Mouse (Mus musculus) hindbrain, embryonic 11.5 days (tissue): Measurements from ENCODE around the gene Gsto2. TPM values are rescaled to one million over a fixed set of nuclear protein-coding genes. Genes with fewer than 3 reads are reported as not detected.

Experiments used
- ATAC-seq: fragments of 200-750 bp; cut with Nextera tagmentation; 2 replicates; pipeline ENCODE4 v1.8.0; 2017; ENCODE audit warnings: mild to moderate bottlenecking, moderate TSS enrichment, moderate library complexity; ENCODE audit not compliant: low FRiP score
- DNase-seq: peaks from one replicate; pipeline ENCODE4 v3.0.0-alpha.2; 2015; ENCODE audit warnings: low spot score
- H3K27ac ChIP-seq: fragments of 300-500 bp; sonication (generic); 2 replicates; pipeline ENCODE4 v1.5.1; 2014; ENCODE audit warnings: mild to moderate bottlenecking, low read depth, low read length
- H3K27me3 ChIP-seq: fragments of 300-500 bp; sonication (generic); 2 replicates; pipeline ENCODE4 v1.6.1; 2014; ENCODE audit warnings: mild to moderate bottlenecking, low read length, moderate library complexity, mixed read lengths; ENCODE audit not compliant: control insufficient read depth, insufficient read depth
- H3K36me3 ChIP-seq: fragments of 300-500 bp; sonication (generic); 2 replicates; pipeline ENCODE4 v1.6.1; 2014; ENCODE audit warnings: mild to moderate bottlenecking, low read length, moderate library complexity, mixed read lengths; ENCODE audit not compliant: control insufficient read depth, insufficient read depth
- H3K4me1 ChIP-seq: fragments of 300-500 bp; sonication (generic); replicated peaks from 2 replicates; pipeline ENCODE4 v1.6.1; 2014; ENCODE audit warnings: low read length, mixed read lengths; ENCODE audit not compliant: control insufficient read depth, insufficient read depth
- H3K4me2 ChIP-seq: fragments of 300-500 bp; sonication (generic); replicated peaks from 2 replicates; pipeline ENCODE4 v1.6.1; 2014; ENCODE audit warnings: mild to moderate bottlenecking, low read depth, low read length
- H3K4me3 ChIP-seq: fragments of 300-500 bp; sonication (generic); 2 replicates; pipeline ENCODE4 v1.5.1; 2014; ENCODE audit warnings: low read depth, low read length
- H3K9ac ChIP-seq: fragments of 300-500 bp; sonication (generic); 2 replicates; pipeline ENCODE4 v1.6.1; 2014; ENCODE audit warnings: low read depth, low read length
- H3K9me3 ChIP-seq: fragments of 300-500 bp; sonication (generic); 2 replicates; pipeline ENCODE4 v1.6.1; 2016; ENCODE audit warnings: low read length; ENCODE audit not compliant: control insufficient read depth
- WGBS: fragments of 180-500 bp; shearing (Covaris S2); extraction: QIAGEN DNeasy Blood & Tissue Kit; methylation state at CpG from one replicate; pipeline ENCODE4 v1.1.7; 2014; 5-methylcytosine and 5-hydroxymethylcytosine counted together
- polyA plus RNA-seq: library from polyadenylated mRNA; unstranded; fragments of >200 nt; fragmentation: Nextera tagmentation; extraction: Ambion mirVana; gene quantifications from 2 replicates; pipeline ENCODE4 v1.2.1, GENCODE M21; 2014

Gene Gsto2
- polyA plus RNA-seq, 1 experiment from 2014 or later: 0.77 TPM

DNA sequence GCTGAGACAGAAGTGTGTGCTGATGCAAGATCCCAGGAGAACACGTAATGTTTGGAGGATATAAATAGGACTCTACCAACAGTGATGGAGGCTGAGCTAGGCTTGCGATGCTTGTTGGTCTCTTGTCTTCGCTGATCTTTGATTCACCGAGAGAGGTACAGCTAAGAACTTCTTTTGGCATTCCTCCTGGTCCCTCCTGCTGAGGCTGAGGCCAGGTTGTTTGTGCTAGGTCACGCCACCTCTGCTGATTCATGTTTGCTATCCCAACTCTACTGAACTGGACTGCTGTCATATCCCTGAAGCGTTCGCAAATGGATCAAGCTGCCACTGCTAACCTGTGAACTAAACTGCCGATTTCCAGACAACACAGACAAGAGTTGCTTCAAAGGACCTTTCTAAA, 68.8 kb downstream of the Gsto2 start:
- Histone ChIP-seq H3K4me3 (no peak overlapping the region), H3K36me3 (no peaks in the 10 kb centered on the region), H3K27ac (no peak overlapping the region), H3K9ac (no peak overlapping the region), H3K9me3 (no peaks in the 10 kb centered on the region), H3K4me2 (no peak overlapping the region), H3K4me1 (0 out of 2 replicates have a peak, but pooled peaks cover 4% of the 10 kb centered on the region), H3K27me3 (no peaks in the 10 kb centered on the region)
- WGBS: 91% methylated on average over 8 of the region's 8 CpGs
- no peak for ATAC-seq
- DNase-seq: no peak

- ATAC-seq: no peak
- no peak for DNase-seq
These were observed 69.4 kb downstream of the Gsto2 start for GRCm38 (mm10) chr19:47934636-47935238.

GRCm38 (mm10) chr19:47935530-47935929, 70.2 kb downstream of the Gsto2 start:
- Histone ChIP-seq H3K4me1 (0 out of 2 replicates have a peak, but pooled peaks cover 4% of the 10 kb centered on the region), H3K4me2 (no peak overlapping the region), H3K9ac (no peak overlapping the region), H3K27me3 (no peaks in the 10 kb centered on the region), H3K36me3 (no peaks in the 10 kb centered on the region), H3K4me3 (no peak overlapping the region), H3K27ac (no peak overlapping the region), H3K9me3 (no peaks in the 10 kb centered on the region)
- ATAC-seq (no peak), DNase-seq (no peak)
- 85% methylated on average over 6 of the region's 6 CpGs for WGBS

More at GRCm38 (mm10) chr19:47934636-47935238, 69.4 kb downstream of the Gsto2 start:
- WGBS: 76% methylated on average over 16 of the region's 16 CpGs
- no peak overlapping the region for H3K9ac ChIP-seq
- no peak overlapping the region for H3K4me3 ChIP-seq
- H3K27ac ChIP-seq: no peak overlapping the region
- H3K4me1 ChIP-seq: 0 out of 2 replicates have a peak, but pooled peaks cover 4% of the 10 kb centered on the region
- H3K27me3 ChIP-seq: no peaks in the 10 kb centered on the region
- H3K4me2 ChIP-seq: no peak overlapping the region
- no peaks in the 10 kb centered on the region for H3K36me3 ChIP-seq
- no peaks in the 10 kb centered on the region for H3K9me3 ChIP-seq

Other genes starting within 250 kb of the Gsto2 start
- 0.36 and 0.38 TPM in 2 replicates for gene Col17a1, start 173.4 kb upstream of the Gsto2 start, polyA plus RNA-seq
- gene Sfr1, start 133.9 kb upstream of the Gsto2 start, polyA plus RNA-seq: 295 and 320 TPM in 2 replicates
- 105 and 116 TPM in 2 replicates for gene Gsto1, start 10.6 kb upstream of the Gsto2 start, polyA plus RNA-seq
- 0.54 and 2.1 TPM in 2 replicates for gene Cfap43, start 53.8 kb downstream of the Gsto2 start, polyA plus RNA-seq
- gene Itprip, start 53.8 kb downstream of the Gsto2 start, polyA plus RNA-seq: 10.0 and 12.2 TPM in 2 replicates
- gene Cfap58, start 72.1 kb downstream of the Gsto2 start, polyA plus RNA-seq: 0.36 and 0.37 TPM in 2 replicates